Mouse (Mus musculus) brain, adult 2 months (tissue): ENCODE measurements around the gene Phc2.
A peak's percentile ranks its signal among the peaks of the same experiment; 100 is the strongest.
"Not testable (repeated sequence)": the region's sequence is repeated elsewhere in the genome, so short reads cannot be mapped to it uniquely, and the experiment has no call there.

ENCODE experiments used
- DNase-seq: peaks from one replicate; pipeline ENCODE4 v3.0.0; 2011; ENCODE audit warnings: low read depth, low spot score

Phc2 gene

GRCm38 (mm10) chr4:128645896-128646295, 8.6 kb upstream of the Phc2 start:
- DNase-seq = no peak

DNA sequence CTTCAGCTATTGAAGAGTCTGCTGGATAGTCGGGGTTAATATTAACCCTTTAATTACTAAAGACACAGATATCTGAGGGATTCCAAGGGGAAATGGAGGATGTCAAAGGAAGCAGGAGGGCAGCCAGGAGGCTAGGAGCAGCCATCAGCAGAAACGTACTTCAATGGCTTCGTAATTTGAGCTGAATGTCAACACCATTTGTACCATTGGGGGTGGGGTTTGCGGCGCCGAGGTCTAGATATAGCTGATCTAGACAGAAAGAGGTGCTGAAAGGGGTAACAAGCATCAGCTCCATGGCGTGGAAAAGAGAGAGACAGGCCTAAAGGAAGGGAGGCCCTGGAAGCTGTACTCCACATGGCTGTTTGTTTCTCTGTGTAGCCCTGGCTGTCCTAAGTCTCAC, 7.7 kb upstream of the Phc2 start:
- no peak for DNase-seq

DNA sequence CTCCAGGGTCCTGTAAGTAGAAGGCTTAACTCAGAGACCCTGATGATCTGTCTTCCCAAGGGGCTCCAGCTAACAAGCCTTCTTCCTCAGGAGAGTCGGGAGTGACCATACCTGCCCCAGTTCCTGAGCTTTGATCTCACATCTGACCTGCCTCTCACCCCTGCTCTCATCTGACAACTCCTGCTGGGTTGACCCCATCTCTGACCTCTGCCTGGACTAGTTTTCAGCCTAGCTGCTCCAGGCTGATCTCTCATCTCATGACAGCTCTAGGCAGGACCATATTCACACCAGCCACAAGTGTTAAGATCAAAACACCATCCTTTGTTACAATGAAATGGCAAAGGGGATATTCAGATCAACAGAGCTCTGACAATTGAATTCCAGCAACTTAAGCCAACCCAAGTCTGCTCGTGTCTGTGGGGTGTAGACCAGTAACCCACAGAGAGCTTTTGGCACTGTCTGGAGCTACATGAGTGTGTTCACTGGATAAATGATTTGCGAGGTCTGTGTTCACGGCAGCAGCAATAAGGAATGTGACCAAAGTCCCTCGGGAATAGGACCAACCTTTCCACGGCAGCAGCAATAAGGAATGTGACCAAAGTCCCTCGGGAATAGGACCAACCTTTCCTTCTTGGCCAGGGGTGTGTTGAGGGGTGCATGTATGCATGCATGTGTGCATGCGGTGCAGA, 5.8 kb upstream of the Phc2 start:
- DNase-seq = no peak

DNA sequence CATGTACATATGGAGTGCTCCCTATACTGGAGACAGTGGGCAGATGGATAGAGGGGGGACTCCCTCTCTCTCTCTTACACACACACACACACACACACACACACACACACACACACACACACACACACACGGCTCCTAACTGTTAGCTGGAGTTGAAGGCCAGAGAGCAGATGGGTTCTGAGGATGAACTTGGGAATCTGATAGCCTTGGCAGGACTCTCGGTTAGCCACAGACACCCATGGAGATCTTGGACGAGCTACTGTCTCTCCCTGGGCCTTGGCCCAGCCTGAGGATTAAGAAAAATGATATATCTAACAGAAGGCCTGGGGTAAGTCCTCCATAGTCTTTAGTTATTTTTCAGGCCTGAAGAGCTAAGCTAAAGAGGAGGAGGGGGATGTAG, 3.0 kb upstream of the Phc2 start:
- peak; percentile 95 for DNase-seq

- DNase-seq = peak; percentile 30
These were observed 1.8 kb upstream of the Phc2 start for GRCm38 (mm10) chr4:128652584-128653298.

- no peak for DNase-seq
These were observed 944 bp downstream of the Phc2 start for GRCm38 (mm10) chr4:128655446-128655845.

DNA sequence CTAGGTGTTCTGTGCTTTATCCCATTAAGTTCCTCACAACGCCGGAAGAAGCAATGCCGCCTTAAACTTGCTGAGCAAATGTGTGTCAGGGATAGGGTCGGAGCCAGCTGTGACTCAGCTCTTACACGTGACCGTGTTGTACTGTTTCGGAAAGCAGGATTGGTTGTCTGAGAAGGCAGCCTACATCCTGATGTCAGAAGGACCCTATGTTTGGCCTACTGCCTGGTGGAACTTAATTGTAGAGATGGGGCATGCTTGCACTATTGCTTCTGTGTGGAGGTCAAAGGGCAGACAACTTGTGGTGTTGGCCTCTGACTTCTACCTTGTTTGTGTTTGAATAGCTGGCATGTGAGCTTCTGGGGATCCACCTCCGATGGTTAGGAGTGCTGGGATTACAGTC, 5.7 kb downstream of the Phc2 start:
- DNase-seq = peak; percentile 73

DNA sequence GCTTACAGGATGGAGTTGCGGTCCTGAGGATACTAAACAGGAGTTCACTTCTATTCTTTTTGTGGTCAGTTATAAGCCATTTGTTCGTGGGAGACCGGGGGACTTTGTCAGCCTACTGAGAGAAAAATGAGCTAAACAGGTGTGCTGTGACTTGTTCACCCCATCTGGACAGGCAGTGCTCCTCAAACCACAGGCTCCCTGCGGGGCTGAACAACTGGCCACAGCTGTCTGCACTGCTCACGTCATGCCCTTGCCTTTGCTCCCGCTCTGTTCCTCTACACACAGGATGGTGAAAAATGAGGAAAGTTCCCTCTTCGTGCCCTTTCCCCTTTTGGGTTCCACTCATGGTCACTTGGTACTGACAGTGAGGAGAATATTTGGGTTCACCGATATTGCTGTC, 6.6 kb downstream of the Phc2 start:
- DNase-seq = no peak

GRCm38 (mm10) chr4:128664002-128664401, 9.5 kb downstream of the Phc2 start:
- no peak for DNase-seq

DNA sequence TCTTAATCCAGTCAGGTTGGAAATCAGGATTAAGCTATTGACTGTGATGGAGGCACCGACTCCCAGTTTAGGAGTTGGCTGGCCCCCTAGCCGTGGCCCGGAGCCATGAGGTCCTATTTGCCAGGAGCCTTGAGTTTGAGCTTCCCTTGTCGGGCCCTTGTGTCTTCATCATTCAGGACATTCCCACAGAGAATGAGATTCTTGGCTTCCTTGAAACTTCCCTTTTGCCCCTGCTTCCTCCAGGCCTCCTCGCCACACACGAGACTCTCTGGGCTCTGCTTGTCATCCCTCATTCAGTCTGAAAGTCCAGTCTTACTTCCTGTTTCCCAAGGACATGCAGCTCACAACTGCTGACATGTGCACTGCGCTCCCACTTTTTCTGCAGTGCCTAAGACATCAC, 11.9 kb downstream of the Phc2 start:
- DNase-seq = not testable (repeated sequence)

- not testable (repeated sequence) for DNase-seq
These were observed 12.7 kb downstream of the Phc2 start for GRCm38 (mm10) chr4:128667195-128667594.

GRCm38 (mm10) chr4:128669229-128669628, 14.7 kb downstream of the Phc2 start:
- DNase-seq = no peak

DNA sequence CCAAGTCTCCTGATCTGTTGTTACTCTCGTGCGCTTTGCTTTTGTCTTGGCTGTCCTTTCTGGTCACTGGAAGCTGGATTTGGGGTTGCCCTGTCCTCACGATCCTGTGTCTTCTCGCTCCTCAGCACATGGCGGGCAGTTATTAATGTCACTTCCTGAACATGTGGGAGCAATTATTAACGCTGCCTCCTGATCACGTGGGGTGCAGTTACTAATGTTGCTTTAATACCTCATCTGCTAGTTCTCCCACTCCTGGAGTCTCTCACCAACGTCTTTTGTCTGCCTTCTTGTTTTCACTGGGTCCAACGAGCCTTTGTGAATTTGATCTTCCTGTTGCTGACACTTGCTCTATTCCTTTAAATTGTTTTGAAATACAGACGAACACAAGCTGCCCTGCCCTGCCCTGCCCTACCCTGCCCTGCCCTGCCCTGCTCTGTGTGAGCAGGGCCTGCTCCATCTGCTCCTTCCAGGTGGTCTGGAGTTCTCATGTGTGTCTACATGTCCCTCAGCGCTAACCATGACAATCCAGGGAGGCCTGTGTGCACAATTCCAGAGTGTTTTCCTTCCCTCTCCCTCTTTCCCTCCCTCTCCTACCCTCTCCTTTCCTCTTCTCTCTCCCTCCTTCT, 16.2 kb downstream of the Phc2 start:
- peak; percentile 69 for DNase-seq

DNA sequence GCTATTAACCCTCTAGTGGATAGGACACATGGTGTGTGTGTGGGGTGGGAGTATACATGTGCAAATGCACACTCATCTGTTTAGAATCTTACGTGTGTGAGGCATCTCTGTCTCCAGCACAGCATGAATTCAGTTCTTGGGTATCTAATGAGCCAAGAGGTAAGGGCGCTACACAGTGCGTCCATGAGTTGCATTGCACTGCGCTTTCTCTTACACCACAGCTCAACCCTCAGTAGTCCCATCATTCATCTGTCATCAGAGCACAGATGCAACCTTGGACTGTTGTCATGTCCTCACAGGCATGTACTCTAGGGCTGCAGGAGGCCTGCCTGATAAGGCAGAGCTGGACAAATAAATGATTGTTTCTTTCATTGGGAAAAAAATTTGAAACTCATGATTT, 18.0 kb downstream of the Phc2 start:
- DNase-seq = no peak

GRCm38 (mm10) chr4:128678564-128679217, 24.2 kb downstream of the Phc2 start:
- no peak for DNase-seq

GRCm38 (mm10) chr4:128681126-128681525, 26.6 kb downstream of the Phc2 start:
- no peak for DNase-seq

DNA sequence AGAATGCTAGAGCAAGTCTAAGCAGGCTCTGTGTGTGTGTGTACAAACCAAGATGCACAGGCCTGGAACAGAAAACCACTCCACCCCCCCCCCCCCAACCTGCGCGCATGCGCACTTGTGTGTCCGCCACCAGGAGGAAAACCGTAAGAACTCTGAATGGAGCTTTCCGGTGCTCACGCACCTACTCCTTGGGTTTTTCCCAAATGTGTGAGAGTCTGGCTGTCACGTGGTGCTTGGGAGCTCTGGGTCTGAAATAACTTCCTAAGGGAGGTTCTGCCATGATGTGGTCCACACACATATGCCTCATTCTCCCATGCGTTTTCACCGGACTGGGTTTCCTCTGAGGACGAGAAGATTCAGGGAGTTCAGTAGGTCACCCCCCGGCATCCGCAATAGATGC, 27.8 kb downstream of the Phc2 start:
- DNase-seq = peak; percentile 58

DNA sequence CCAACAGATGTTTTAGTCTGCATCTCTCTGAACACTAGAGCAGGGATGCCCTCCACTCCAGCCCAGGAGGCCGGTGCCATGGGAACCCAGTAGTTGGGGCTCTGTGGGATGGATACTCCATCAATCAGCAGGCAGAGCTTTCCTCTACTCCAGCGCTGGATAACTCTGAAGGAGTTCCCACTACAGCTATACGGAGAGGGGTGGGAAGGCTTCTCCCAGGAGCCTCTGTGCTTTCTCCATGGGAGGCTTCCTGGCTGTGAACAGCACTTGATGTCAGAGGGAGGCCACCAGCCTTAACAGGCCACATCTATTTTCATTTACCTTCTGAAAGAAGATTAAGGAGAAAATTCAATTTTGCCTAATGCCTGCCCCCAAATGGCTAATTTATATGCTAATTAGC, 29.2 kb downstream of the Phc2 start:
- no peak for DNase-seq

DNA sequence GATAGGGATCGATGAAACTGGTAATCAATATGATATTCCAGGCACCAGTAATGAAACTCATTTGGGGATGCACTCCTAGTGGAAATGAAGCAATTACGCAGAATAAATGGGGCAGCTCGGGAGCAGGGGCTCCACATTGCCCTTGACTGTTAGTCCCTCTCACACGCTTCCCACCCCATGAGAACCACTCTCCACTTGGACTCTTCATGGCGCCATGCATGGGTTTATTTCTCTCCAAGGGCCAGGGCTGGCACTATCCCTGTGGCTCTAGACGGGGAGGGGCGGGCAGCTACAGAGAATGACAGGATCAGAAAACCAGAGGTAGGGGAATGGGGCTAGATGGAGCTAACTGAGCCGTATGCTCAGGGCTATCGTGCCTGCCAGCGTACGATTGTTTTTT, 29.6 kb downstream of the Phc2 start:
- no peak for DNase-seq

DNA sequence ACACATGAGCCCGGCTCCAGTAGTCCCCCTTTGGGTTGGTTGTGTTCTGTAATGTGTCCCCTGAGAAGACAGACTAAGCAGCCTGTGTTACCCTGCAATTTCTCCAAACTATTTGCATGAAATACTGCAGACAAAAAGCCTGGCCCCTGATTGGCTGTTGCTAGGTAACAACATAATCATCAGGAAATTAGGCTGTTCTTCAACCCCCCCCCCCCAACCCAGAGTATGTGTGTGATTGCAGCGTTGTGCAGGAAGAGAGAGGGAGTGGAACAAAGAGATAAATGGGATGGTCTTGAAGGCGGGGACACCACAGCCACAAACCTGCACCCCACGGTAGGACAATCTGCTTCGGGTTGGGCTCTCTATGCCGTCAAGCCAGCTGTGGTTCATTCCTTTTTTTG, 34.0 kb downstream of the Phc2 start:
- DNase-seq = peak; percentile 89

GRCm38 (mm10) chr4:128688976-128689375, 34.5 kb downstream of the Phc2 start:
- DNase-seq = peak; percentile 88

GRCm38 (mm10) chr4:128689739-128690304, 35.3 kb downstream of the Phc2 start:
- no peak for DNase-seq
